Mouse (Mus musculus) E14TG2a.4 (cell line): ENCODE data around the gene Ccdc92b.

Source experiments
- H3K27me3 ChIP-seq: 2 replicates; pipeline ENCODE4 v1.6.1; 2014; ENCODE audit warnings: low read length, control low read depth; ENCODE audit not compliant: insufficient read depth
- H3K36me3 ChIP-seq: 2 replicates; pipeline ENCODE4 v1.6.1; 2014; ENCODE audit warnings: low read length, control low read depth; ENCODE audit not compliant: insufficient read depth
- H3K4me1 ChIP-seq: replicated peaks from 2 replicates; pipeline ENCODE4 v1.6.1; 2014; ENCODE audit warnings: low read depth, low read length, control low read depth
- H3K4me3 ChIP-seq: replicated peaks from 2 replicates; pipeline ENCODE4 v1.5.1; 2014; ENCODE audit warnings: mild to moderate bottlenecking, low read length
- H3K9me3 ChIP-seq: 2 replicates; pipeline ENCODE4 v1.6.1; 2014; ENCODE audit warnings: low read length, control low read depth
- CTCF ChIP-seq: conservative IDR thresholded peaks from 2 replicates; pipeline ENCODE4 v1.5.1; 2014; ENCODE audit warnings: low read length
- NANOG ChIP-seq: IDR thresholded peaks from 2 replicates; pipeline ENCODE4 v1.6.1; 2014; ENCODE audit warnings: borderline replicate concordance, low read length, mixed read lengths
- POU5F1 ChIP-seq: IDR thresholded peaks from 2 replicates; pipeline ENCODE4 v1.6.1; 2014; ENCODE audit warnings: low read length, borderline replicate concordance

The Ccdc92b gene

DNA sequence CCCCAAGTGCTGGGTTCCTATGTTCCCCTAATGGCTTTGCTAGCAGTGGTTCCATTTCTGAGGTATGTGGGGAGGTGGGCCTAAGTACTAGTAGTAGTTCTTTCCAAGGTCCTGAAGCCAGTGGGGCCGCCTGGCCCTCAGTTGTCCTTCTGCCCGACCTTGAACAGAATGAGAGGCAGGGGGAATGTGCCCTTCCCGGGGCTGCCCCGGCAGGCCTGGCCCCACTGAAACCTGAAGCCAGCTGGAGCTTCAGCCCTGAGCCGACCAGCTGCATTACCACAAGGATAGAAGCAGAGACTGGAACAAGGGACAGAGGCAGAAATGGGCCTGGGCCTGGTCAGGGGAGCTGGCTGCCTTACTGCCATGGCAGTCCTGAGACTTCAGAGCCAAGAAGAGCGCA, 34.0 kb downstream of the Ccdc92b start:
- no peaks in the 10 kb centered on the region for H3K9me3 ChIP-seq
- no peak for TF ChIP-seq POU5F1
- no peak for TF ChIP-seq NANOG
- no peak for TF ChIP-seq CTCF
- no peaks in the 10 kb centered on the region for H3K27me3 ChIP-seq
- H3K4me3 ChIP-seq: peak overlapping the region; percentile 99
- H3K36me3 ChIP-seq: peaks cover 79% of the 10 kb centered on the region
- H3K4me1 ChIP-seq: peaks cover 75% of the 10 kb centered on the region

DNA sequence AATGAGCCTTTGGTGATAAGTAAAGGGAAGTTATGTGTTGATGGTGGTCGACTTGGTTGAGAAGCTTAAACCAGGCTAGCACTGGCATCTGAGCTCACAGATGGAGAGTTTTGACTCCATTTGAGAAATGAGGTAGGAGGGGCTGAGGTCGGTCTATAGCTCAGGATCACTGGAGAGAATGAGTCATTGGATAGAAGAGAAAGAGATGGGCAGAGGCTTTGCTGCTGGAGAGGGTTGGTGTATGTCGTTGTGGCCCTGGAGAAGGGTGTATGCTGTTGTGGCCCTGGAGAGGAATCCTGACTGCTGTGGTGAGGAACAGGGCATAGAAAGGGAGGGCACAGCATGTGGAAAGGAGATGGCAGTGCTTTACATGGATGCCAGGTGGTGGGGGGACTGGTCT, 36.5 kb downstream of the Ccdc92b start:
- H3K27me3 ChIP-seq: no peaks in the 10 kb centered on the region
- H3K9me3 ChIP-seq: no peaks in the 10 kb centered on the region
- TF ChIP-seq NANOG (no peak), POU5F1 (no peak), CTCF (no peak)
- H3K4me1 ChIP-seq: peaks cover 71% of the 10 kb centered on the region
- H3K4me3 ChIP-seq: no peak overlapping the region
- peaks cover 100% of the 10 kb centered on the region for H3K36me3 ChIP-seq

DNA sequence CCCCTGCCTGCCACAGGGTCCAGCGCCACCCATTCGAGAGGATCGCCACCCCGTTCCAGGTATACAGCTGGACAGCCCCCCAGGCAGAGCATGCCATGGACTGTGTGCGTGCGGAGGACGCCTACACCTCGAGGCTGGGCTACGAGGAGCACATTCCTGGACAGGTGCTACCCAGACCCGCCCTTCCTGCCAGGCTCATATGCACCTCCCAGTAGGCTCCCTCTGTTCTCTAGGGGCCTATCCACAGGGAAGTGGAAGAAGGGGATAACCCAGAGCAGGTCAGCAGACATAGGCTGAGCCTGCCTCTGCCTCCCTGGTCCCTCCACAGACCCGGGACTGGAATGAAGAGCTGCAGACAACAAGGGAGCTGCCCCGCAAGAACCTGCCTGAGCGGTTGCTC, 40.9 kb downstream of the Ccdc92b start:
- Histone ChIP-seq H3K27me3 (no peaks in the 10 kb centered on the region), H3K9me3 (no peaks in the 10 kb centered on the region), H3K4me3 (no peak overlapping the region), H3K36me3 (peaks cover 100% of the 10 kb centered on the region), H3K4me1 (peaks cover 46% of the 10 kb centered on the region)
- TF ChIP-seq CTCF (no peak), NANOG (no peak), POU5F1 (no peak)

DNA sequence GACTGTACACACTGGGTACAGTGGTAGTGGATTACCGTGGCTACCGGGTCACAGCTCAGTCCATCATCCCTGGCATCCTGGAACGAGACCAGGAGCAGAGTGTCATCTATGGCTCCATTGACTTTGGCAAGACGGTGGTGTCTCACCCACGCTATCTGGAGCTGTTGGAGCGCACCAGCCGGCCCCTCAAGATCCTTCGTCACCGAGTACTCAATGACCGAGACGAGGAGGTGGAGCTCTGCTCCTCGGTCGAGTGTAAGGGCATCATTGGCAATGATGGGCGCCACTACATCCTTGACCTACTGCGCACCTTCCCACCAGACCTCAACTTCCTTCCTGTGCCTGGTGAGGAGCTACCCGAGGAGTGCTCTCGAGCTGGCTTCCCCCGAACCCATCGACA, 42.2 kb downstream of the Ccdc92b start:
- TF ChIP-seq NANOG (no peak), CTCF (no peak), POU5F1 (no peak)
- Histone ChIP-seq H3K4me1 (peaks cover 43% of the 10 kb centered on the region), H3K27me3 (no peaks in the 10 kb centered on the region), H3K36me3 (peaks cover 100% of the 10 kb centered on the region), H3K9me3 (no peaks in the 10 kb centered on the region), H3K4me3 (no peak overlapping the region)

DNA sequence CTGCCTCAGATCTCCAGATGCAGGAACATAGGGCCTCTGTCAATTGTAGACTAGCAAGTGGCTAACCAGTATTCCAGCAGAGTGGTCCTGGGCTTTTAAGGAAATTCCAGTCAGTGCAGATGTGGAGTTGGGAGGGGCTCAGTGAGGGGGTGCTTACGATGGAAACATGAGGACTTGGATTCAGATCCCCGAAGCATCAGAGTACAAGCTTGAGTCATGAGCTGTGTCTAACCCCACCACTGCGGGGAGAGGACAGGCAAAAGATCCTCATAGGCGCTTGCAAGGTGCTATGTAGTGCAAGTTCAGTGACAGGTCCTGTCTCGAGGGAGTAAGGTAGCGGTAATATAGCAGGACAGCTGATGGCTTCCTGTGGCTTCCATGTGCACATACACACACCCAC, 42.8 kb downstream of the Ccdc92b start:
- Histone ChIP-seq H3K4me3 (no peak overlapping the region), H3K4me1 (peaks cover 43% of the 10 kb centered on the region), H3K36me3 (peaks cover 100% of the 10 kb centered on the region), H3K9me3 (no peaks in the 10 kb centered on the region), H3K27me3 (no peaks in the 10 kb centered on the region)
- no peak for TF ChIP-seq POU5F1
- no peak for TF ChIP-seq CTCF
- TF ChIP-seq NANOG: no peak

DNA sequence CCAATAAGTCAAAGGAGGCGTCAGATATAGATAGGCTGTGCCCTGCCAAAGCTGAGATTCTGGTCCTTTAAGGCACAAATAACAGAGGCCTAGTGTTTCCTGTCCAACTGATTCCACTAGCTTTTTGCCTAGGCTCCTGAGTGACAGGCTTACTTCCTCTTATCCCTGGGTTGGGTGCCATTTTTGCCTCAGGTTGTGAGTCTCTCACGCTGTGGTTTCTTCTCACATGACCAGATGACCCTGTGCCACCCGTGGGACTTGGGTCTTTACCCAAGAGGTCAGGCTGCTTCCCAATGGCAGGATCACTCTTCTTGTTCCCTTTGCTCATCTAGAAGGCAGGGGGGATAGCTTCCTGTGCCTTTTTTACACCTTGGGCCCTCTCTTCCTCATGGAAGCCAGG, 44.9 kb downstream of the Ccdc92b start:
- Histone ChIP-seq H3K36me3 (peaks cover 100% of the 10 kb centered on the region), H3K4me1 (peaks cover 45% of the 10 kb centered on the region), H3K27me3 (no peaks in the 10 kb centered on the region), H3K9me3 (no peaks in the 10 kb centered on the region), H3K4me3 (no peak overlapping the region)
- TF ChIP-seq NANOG (no peak), CTCF (no peak), POU5F1 (no peak)

DNA sequence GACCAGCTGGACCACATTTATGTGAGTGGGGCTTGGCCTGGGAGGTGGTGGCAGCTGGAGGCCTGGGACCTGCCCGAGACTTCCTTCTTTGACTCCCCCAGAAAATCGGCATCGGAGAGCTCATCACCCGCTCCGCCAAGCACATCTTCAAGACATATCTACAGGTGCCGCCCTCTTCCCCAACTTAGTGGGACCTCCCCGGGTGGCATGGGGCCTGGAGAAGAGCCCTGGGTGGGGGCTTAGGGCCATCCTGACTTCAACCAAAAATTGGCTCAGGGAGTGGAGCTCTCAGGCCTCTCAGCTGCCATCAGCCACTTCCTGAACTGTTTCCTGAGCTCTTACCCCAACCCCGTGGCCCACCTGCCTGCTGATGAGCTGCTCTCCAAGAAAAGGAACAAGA, 45.5 kb downstream of the Ccdc92b start:
- peaks cover 43% of the 10 kb centered on the region for H3K4me1 ChIP-seq
- no peaks in the 10 kb centered on the region for H3K27me3 ChIP-seq
- no peaks in the 10 kb centered on the region for H3K9me3 ChIP-seq
- no peak overlapping the region for H3K4me3 ChIP-seq
- TF ChIP-seq NANOG (no peak), POU5F1 (no peak), CTCF (no peak)
- peaks cover 100% of the 10 kb centered on the region for H3K36me3 ChIP-seq

DNA sequence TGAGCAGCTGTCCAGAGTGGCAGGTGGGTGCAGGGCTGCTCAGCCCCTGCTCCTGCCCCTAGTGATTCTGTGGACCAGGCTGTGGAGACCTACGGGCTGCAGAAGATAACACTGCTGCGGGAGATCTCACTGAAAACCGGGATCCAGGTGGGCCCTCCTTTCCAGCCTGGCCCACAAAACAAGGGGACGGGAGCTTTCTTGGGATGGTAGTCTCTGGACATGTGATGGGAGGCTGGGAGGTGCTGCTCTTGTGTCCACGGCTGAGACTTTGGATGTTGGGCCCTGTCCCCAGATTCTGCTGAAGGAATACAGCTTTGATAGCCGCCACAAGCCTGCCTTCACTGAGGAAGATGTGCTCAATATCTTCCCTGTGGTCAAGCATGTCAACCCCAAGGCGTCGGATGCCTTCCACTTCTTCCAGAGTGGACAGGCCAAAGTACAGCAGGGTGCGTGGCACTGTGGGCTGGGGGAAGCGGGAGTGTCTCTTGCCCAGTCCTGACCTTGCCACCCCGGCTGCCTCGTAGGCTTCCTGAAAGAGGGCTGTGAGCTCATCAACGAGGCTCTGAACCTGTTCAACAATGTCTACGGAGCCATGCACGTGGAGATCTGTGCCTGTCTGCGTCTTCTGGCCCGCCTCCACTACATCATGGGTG, 46.4 kb downstream of the Ccdc92b start:
- H3K36me3 ChIP-seq: peaks cover 100% of the 10 kb centered on the region
- no peak overlapping the region for H3K4me3 ChIP-seq
- no peaks in the 10 kb centered on the region for H3K9me3 ChIP-seq
- peaks cover 43% of the 10 kb centered on the region for H3K4me1 ChIP-seq
- no peaks in the 10 kb centered on the region for H3K27me3 ChIP-seq
- no peak for TF ChIP-seq CTCF
- TF ChIP-seq POU5F1: no peak
- TF ChIP-seq NANOG: no peak

DNA sequence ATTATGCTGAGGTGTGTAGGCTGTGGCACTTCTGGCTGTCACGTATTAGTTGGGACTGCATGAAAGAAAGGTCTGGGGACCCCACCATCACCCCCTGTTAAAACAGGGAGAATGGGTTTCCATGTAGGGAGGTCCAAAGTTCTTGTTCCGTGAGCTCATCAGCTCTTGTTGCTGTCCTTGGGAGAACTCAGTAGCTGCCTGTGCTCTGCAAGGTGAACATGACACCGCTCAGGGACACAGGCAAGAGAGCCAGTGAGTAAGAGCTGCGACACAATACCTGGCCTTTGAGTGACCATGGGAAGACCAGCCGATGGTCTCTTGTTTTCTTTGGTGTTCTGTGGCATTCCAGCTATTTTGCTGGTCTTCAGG, 46.9 kb downstream of the Ccdc92b start:
- TF ChIP-seq POU5F1: no peak
- no peak for TF ChIP-seq NANOG
- no peak for TF ChIP-seq CTCF
- H3K4me3 ChIP-seq: no peak overlapping the region

More for the DNA sequence above, 46.9 kb downstream of the Ccdc92b start:
- H3K36me3 ChIP-seq: peaks cover 100% of the 10 kb centered on the region
- no peaks in the 10 kb centered on the region for H3K9me3 ChIP-seq
- peaks cover 41% of the 10 kb centered on the region for H3K4me1 ChIP-seq
- no peaks in the 10 kb centered on the region for H3K27me3 ChIP-seq
